Comparison of ENCODE assay signal across 24 mouse cellular contexts in genomic region chr5:87174671-87175070, GRCm38 (mm10). TPM values are rescaled to one million over a fixed set of nuclear protein-coding genes. Genes with fewer than 3 reads are reported as not detected.
DNase-seq lines count a peak whose midpoint lies in the region; ATAC-seq and TF ChIP-seq lines count a peak whose summit lies in the region.
"Had no signal": no experiment of that assay in that cellular context is flagged by ENCODE, and none has a peak within 500 bp of the region (broad histone marks: within the 10 kb centered on the region; RNA-seq: fewer than 3 reads in every experiment).

No protein-coding gene starts in this region.

- TF ChIP-seq CTCF in liver, adult 2 months (IDR thresholded peaks at IDR 0.05; ENCODE audit: low read depth, low read length), result no peak

- TF ChIP-seq POLR2A in liver, adult 2 months (IDR thresholded peaks at IDR 0.05; ENCODE audit: extremely low read depth, insufficient read depth, low read length), result no peak

- DNase-seq in kidney, adult 18-20 months, result peak; percentile 12
- peak; percentile 46 for DNase-seq in liver, adult 2 months (ENCODE audit: extremely low read depth, low read depth, low spot score)
- DNase-seq in liver, result no peak
- peak; percentile 3 for DNase-seq in brain, adult 2 months (ENCODE audit: low read depth, low spot score)
- DNase-seq in kidney, postnatal 10 days, result peak; percentile 41
- DNase-seq in urinary bladder, postnatal 25 days (ENCODE audit: low spot score), result no peak
- DNase-seq in frontal cortex, postnatal 36 days (ENCODE audit: low spot score in 2 of 2), result no peak
- DNase-seq: adrenal gland, adult 8-10 months; cerebellum, adult 11 months; cerebellum, adult 8-10 months; gastrocnemius, postnatal 10 days; heart, adult 2 months; heart, postnatal 14 days had no signal

- no peak overlapping the region for H3K4me2 ChIP-seq in kidney, embryonic 14.5 days (replicated peaks; ENCODE audit: low read depth, low read length)
- H3K4me2 ChIP-seq: embryonic facial prominence, embryonic 12.5 days; forebrain, embryonic 15.5 days; heart, embryonic 11.5 days; heart, embryonic 15.5 days; hindbrain, embryonic 13.5 days had no signal

- H3K9me3 ChIP-seq in kidney, embryonic 14.5 days (ENCODE audit: control insufficient read depth, low read length), result no peaks in the 10 kb centered on the region
- H3K9me3 ChIP-seq: embryonic facial prominence, embryonic 12.5 days; forebrain, embryonic 15.5 days; heart, embryonic 15.5 days; hindbrain, embryonic 13.5 days had no signal

- H3K9ac ChIP-seq in kidney, embryonic 14.5 days (ENCODE audit: low read depth, low read length), result no peak overlapping the region
- H3K9ac ChIP-seq in liver, adult 2 months (ENCODE audit: low read depth, low read length), result no peak overlapping the region
- H3K9ac ChIP-seq: embryonic facial prominence, embryonic 12.5 days; forebrain, embryonic 15.5 days; heart, embryonic 15.5 days; hindbrain, embryonic 13.5 days had no signal

- no peak overlapping the region for H3K27ac ChIP-seq in kidney, embryonic 14.5 days (ENCODE audit: low read depth, low read length)
- no peak overlapping the region for H3K27ac ChIP-seq in liver, adult 2 months (replicated peaks; ENCODE audit: insufficient read depth, low read depth, low read length)
- H3K27ac ChIP-seq: embryonic facial prominence, embryonic 12.5 days; forebrain, embryonic 15.5 days; heart, adult 2 months; heart, embryonic 15.5 days; hindbrain, embryonic 13.5 days; hindbrain, postnatal 0 days had no signal

- H3K36me3 ChIP-seq in kidney, embryonic 14.5 days (ENCODE audit: control insufficient read depth, insufficient read depth, low read length), result no peaks in the 10 kb centered on the region
- no peaks in the 10 kb centered on the region for H3K36me3 ChIP-seq in liver, adult 2 months (ENCODE audit: control insufficient read depth, insufficient read depth, low read length)
- H3K36me3 ChIP-seq: embryonic facial prominence, embryonic 12.5 days; forebrain, embryonic 15.5 days; heart, embryonic 15.5 days; hindbrain, embryonic 13.5 days had no signal

- no peak overlapping the region for H3K4me3 ChIP-seq in kidney, embryonic 14.5 days (ENCODE audit: low read length)
- no peak overlapping the region for H3K4me3 ChIP-seq in liver, adult 2 months (ENCODE audit: insufficient read depth, low read depth, low read length)
- H3K4me3 ChIP-seq: embryonic facial prominence, embryonic 12.5 days; forebrain, embryonic 15.5 days; heart, adult 2 months; heart, embryonic 15.5 days; hindbrain, embryonic 13.5 days had no signal

- WGBS in kidney, embryonic 14.5 days, result 84% methylated on average over 2 of the region's 2 CpGs
- WGBS in liver, adult 2 months, result 32% methylated on average over 2 of the region's 2 CpGs

- H3K79me2 ChIP-seq in liver, adult 2 months (ENCODE audit: control insufficient read depth, insufficient read depth, low read length), result no peaks in the 10 kb centered on the region

- no peak for ATAC-seq in kidney, embryonic 14.5 days (ENCODE audit: low FRiP score, low TSS enrichment)
- ATAC-seq: forebrain, embryonic 15.5 days; hindbrain, postnatal 0 days had no signal

- no peaks in the 10 kb centered on the region for H3K4me1 ChIP-seq in kidney, embryonic 14.5 days (ENCODE audit: control insufficient read depth, insufficient read depth, low read length)
- H3K4me1 ChIP-seq in liver, adult 2 months (ENCODE audit: control insufficient read depth, insufficient read depth, low read length), result no peaks in the 10 kb centered on the region
- H3K4me1 ChIP-seq: embryonic facial prominence, embryonic 12.5 days; forebrain, embryonic 15.5 days; heart, embryonic 15.5 days; hindbrain, embryonic 13.5 days had no signal

- H3K27me3 ChIP-seq in kidney, embryonic 14.5 days (ENCODE audit: control insufficient read depth, insufficient read depth, low read length), result no peaks in the 10 kb centered on the region
- no peaks in the 10 kb centered on the region for H3K27me3 ChIP-seq in liver, adult 2 months (ENCODE audit: control insufficient read depth, insufficient read depth, low read length)
- H3K27me3 ChIP-seq: CH12.LX; embryonic facial prominence, embryonic 12.5 days; forebrain, embryonic 15.5 days; heart, embryonic 15.5 days; hindbrain, embryonic 13.5 days had no signal

RNA-seq across cellular contexts. Expression of gene Ugt2b5, which starts 34.6 kb away (rescaled TPM):
- 4.7 and 8.4 TPM in 2 replicates for polyA plus RNA-seq in kidney, embryonic 14.5 days (2014; fragmentation: Nextera tagmentation; extraction: Ambion mirVana)
- 1,154 and 1,251 TPM in 2 replicates for total RNA-seq in liver, adult 2 months (2014; rRNA removed)
- polyA plus RNA-seq in liver, adult 2 months (2012; rRNA removed), result 180 and 189 TPM in 2 replicates
- total RNA-seq: CH12.LX; common myeloid progenitor, adult 5-6 weeks; gastrocnemius, postnatal 10 days; heart, adult 2 months; heart, postnatal 14 days; hematopoietic stem cell, adult 5-6 weeks; hindbrain, postnatal 0 days had no signal
- polyA plus RNA-seq: embryonic facial prominence, embryonic 12.5 days; forebrain, embryonic 11.5 days; forebrain, embryonic 15.5 days; heart, adult 2 months; heart, embryonic 11.5 days; heart, embryonic 15.5 days; hindbrain, postnatal 0 days had no signal

Comparison
In these comparisons a context has a peak if more than half of its experiments do, and no peak if none do; other contexts are left out.
1. DNase-seq: peak in kidney, adult 18-20 months (single experiment), liver, adult 2 months (single experiment), brain, adult 2 months (single experiment) and kidney, postnatal 10 days (single experiment); none in liver (single experiment), urinary bladder, postnatal 25 days (single experiment) and frontal cortex, postnatal 36 days (0 of 2).
2. RNA of gene Ugt2b5, which starts 34.6 kb away (polyA plus RNA-seq): 180 to 189 TPM in liver, adult 2 months; 4.7 to 8.4 TPM in kidney, embryonic 14.5 days; every median in the first group is over 10 times any median in the second.